Mouse (Mus musculus): Measurements from ENCODE around the gene Sufu. TPM values are rescaled to one million over a fixed set of nuclear protein-coding genes. Genes with fewer than 3 reads are reported as not detected.

The Sufu gene
- total RNA-seq, 2 experiments from 2014 or later, result 24.2 to 25.4 TPM

DNA sequence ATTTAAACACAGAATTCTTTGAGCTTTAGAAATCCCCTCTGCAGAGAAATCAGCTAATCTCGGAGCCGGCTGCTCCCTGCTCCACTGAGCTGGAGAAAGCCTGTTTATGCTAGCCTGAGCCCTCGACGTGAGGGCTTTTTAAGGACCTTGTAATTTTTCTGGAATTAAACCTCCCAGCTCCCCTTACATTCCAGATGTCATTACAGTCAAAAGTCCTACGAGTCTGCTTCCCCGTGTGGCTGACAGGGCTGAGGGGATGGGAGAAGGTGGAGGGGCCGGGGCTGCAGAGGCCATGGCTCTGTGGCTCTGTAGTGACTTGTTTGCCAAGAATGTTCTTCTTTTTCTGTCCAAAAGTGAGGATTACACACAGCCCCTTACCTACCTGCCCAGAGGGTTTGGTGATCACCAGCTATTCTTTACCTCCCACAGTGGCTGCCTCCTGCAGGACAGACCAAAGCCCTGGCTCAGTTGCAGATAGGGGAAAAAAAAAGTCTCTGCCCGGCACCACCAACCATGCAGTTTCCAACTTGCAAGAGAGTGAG, 133.8 kb downstream of the Sufu start:
- DNase-seq, result no peak

DNA sequence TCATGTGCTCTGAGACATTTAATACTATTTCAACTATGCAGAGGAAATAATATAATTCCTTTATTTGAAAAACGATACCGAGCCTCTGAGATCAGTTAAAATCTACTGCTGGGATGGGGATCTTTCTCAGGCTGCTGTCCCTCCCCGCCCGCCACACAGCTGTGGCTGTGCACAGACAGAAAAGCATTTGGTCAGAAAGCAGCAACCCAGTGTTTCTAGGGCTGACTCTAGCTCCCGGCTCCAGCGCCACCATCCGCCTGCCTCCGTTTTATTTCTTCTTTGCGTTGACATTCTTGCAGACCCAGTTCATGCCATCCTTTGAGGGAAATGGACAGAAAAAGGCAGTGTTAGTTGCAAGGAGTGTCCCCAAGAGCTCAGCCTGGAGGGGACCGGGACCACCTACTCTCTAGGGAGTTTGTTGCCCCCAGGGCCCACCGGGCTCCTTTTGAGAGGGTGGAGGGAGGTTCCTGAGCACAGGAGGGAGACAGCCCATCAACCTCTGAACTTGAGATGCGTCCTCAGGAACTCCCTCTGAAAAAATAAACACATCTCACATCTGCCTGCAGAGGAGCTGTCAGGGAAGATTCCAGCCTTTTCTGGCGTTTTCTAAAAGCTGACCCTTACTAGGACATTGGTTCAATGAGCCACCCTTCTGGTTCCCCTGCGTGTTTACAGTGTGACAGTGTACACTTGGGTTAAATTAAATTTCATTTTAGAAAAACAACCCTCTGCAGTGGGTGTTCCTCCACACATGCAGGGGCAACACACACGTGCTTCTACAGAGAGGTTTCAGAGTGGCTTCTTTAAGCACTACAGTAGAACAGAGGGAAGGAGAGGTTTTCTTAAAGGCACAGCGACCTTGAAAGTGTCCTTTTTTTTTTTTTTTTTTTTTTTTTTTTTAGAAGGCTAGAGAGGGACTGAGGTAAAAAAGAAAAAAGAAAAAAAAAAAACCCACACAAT, 134.7 kb downstream of the Sufu start:
- no peak for DNase-seq

DNA sequence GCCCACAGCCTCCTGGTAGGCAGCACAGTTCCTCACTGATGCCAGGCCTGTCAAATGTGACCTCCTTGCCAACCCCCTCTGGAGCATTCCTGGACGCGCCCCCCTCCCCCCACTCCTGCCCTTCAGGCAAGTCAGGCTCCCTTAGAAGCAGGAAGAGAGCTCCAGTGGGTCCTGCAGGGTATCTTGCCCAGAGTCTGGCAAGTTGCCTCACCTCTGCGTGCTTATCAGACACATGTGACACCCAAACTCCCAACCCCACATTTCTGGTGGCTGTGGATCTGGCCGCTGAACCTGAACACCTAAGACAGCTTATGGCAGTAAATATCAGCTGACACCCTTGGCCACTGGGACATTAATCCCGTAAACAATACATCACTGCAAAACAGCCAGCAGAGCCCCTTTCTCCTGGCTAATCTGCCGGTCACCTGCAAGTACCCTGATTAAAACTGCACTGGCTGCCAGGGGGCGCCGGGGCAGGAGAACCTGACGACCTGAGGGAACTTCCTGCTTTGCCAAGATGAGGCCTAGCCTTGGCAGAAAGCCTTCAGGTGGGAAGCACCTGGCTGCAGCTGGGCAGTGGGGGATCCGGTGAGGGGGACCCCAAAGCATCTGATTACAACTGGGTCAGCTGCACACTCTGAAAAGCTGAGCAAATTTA, 135.5 kb downstream of the Sufu start:
- DNase-seq, result peak in 1 of 2 experiments; percentile 59

GRCm38 (mm10) chr19:46533066-46533465, 136.4 kb downstream of the Sufu start:
- DNase-seq, result no peak

DNA sequence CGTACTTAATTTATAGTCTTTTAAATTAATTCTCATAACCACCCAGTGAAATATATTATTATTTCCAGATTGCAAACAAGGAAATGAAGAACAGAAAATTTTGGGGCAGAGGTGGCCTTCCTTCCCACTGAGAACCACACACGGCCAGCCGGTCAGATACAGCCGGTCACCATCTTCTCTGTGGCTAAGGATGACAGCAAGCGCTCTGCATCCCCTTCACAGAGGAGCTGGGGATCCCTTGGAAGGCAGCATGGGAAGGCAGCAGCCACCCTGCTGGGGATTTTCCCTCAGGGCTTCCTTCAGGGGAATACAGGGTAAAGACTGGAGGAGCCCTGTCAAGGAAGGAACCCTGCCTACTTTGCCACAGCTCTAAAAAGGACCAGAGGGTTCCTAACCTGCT, 136.8 kb downstream of the Sufu start:
- DNase-seq, result no peak

DNA sequence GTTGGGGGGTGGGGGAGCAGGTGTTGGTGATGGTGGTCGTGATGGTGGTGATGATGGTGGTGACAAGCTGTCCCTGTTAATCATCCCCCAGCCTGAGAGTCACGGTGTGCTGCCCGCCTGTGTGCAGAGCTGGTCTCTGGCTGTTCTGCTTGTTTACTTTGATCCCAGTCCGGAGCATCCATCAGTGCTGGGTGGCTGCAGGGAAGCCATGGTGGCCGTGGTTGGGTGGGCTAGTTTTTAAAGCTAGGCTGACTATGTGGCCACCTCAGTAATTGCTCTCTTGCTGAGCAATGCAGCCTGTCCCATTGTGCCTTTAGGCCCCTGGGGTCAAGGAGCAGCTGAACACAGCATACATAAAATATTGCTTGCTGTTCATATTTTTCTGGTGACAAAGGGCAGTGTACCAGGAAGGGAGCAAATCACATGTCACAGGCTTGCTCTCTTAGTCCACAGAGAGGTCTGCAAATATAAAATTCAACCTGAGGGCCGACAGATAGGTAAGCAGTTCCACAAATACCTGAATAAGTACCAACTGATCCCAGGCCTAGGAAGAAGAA, 137.9 kb downstream of the Sufu start:
- DNase-seq, result no peak

- DNase-seq, result no peak
Observed at GRCm38 (mm10) chr19:46537357-46537756, 140.7 kb downstream of the Sufu start.

DNA sequence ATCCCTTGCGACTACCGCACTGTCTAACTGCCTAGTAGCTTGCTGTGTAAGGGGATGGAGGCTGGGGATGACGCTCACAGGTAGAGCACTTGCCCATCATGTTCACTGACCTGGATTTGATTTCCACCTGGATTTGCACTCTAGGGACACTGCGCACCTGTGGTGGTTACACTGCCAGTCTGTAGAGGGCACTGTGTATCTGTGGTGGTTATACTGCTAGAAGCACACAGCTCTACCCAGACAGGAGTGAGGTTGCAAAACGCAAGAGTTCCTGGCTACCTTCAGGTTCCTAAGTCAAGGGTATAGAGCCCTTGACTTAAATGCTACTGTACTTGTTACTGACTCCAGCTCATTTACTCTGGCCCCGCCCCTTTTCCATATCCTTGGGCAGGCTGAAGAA, 141.5 kb downstream of the Sufu start:
- no peak for DNase-seq

Other genes with a start within 250 kb of the Sufu start
- under 1 TPM in 1 of 2 experiments, not detected in 1; 0.26 TPM for gene Pitx3, start 248.6 kb upstream of the Sufu start, total RNA-seq (2021)
- gene Gbf1, start 244.4 kb upstream of the Sufu start, total RNA-seq (2021), result 10 to 100 TPM; 60.6 to 77.4 TPM
- gene Nfkb2, start 92.6 kb upstream of the Sufu start, total RNA-seq (2021), result 10 to 100 TPM; 39.9 to 42.6 TPM
- gene Psd, start 69.7 kb upstream of the Sufu start, total RNA-seq (2021), result 1 to 10 TPM; 6.0 to 7.5 TPM
- gene Fbxl15, start 68.7 kb upstream of the Sufu start, total RNA-seq (2021), result 10 to 100 TPM in 1 of 2 experiments, 1 to 10 TPM in 1; 9.2 to 10.0 TPM
- gene Cuedc2, start 58.2 kb upstream of the Sufu start, total RNA-seq (2021), result 10 to 100 TPM; 74.7 to 77.8 TPM
- gene Mfsd13a, start 55.8 kb upstream of the Sufu start, total RNA-seq (2021), result 1 to 10 TPM; 5.2 to 7.5 TPM
- 1 to 10 TPM; 1.3 TPM for gene 2310034G01Rik, start 46.6 kb upstream of the Sufu start, total RNA-seq (2021)
- 100 to 1,000 TPM; 107 to 111 TPM for gene Actr1a, start 1.1 kb upstream of the Sufu start, total RNA-seq (2021)
- 10 to 100 TPM; 47.3 to 53.3 TPM for gene Trim8, start 104.8 kb downstream of the Sufu start, total RNA-seq (2021)
- 10 to 100 TPM; 43.3 to 67.7 TPM for gene Arl3, start 176.3 kb downstream of the Sufu start, total RNA-seq (2021)
- 10 to 100 TPM in 1 of 2 experiments, 1 to 10 TPM in 1; 7.9 to 11.5 TPM for gene Sfxn2, start 176.5 kb downstream of the Sufu start, total RNA-seq (2021)
- gene Wbp1l, start 202.2 kb downstream of the Sufu start, total RNA-seq (2021), result 100 to 1,000 TPM; 131 to 170 TPM

All from adrenal gland, postnatal 36 days (tissue).